Mouse (Mus musculus) cerebellum, adult 2 months (tissue): Measurements from ENCODE around the gene Ackr4.

Source experiments
- CTCF ChIP-seq: fragments of 200-500 bp; IDR thresholded peaks from 2 replicates; pipeline ENCODE4 v1.5.1; 2011; ENCODE audit warnings: low read depth, mild to moderate bottlenecking, control low read depth, low read length, moderate library complexity, borderline replicate concordance; ENCODE audit not compliant: insufficient read depth
- POLR2A ChIP-seq: fragments of 200-500 bp; IDR thresholded peaks from 2 replicates; pipeline ENCODE4 v1.6.1; 2011; ENCODE audit warnings: low read length, control low read depth, borderline replicate concordance; ENCODE audit not compliant: insufficient read depth

DNA sequence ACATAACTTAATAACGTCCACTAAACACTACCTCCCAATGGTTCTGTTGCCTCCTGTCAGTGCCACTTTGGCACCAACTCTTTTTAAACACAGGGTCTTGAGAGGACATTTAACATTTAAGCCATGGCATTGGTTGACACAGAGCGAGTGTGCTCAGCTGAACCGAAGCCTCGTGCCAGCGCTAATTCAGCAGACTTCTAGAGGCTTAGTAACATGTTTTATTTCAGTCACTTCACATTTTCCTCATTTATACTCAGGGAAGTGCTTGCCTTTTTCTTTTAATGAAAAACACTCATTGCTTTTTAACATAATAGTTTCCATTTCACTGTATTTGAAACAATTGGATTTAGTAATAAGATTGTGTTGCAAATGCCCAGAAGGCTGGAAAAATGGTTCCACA, 17.6 kb downstream of the Ackr4 start:
- TF ChIP-seq CTCF: no peak
- no peak for TF ChIP-seq POLR2A
